Mouse (Mus musculus): ENCODE results near the gene Mlx. TPM values are rescaled to one million over a fixed set of nuclear protein-coding genes. Genes with fewer than 3 reads are reported as not detected.

Mlx gene
- 30.3 and 32.5 TPM in 2 replicates for polyA plus RNA-seq (2012; rRNA removed)

GRCm38 (mm10) chr11:101086756-101087681, at the start of gene Mlx:
Gene Mlx, plus strand, starts transcription at chr11:101087277.

DNA sequence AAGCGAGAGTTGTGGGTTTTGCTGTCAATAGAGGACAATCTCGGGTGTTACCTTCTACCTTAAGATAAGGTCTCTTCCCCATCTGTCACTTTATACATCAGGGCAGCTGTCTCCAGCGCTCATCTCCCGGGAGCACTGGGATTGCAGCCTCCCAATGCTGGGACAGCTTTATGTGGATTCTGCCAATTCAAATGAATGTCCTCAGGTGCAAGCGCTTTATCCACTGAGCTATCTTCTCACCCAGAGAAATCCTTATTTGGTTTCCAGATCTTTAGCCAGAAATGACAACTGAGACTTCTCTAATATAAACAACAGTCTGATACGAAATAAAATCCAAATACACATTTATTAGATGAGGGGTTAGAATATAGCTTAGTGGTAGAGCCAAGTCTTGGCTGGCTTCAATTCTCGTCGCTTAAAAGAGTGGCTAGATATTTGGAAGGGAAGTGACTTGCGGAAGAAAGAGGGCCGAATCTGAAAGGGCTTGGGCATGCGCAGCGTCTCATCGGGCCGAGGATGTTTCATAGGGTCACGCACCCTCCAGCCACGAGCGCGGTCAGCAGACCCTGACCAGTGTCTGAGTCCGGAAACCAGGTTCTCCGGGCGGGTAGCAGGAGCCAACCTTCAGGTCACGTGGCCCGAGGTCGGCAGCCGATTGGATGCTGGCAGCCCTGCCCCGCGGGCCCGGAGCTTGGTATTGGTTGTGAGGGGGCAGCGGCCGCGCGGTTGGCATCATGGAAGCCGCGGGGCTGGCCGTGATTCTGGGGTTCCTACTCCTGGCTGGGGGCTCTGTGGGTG, 17.5 kb upstream of the Mlx start, which contains the start of gene Naglu:
Gene Naglu (plus strand): TSS at position 622 of the 798 bp plus-strand sequence.

DNA sequence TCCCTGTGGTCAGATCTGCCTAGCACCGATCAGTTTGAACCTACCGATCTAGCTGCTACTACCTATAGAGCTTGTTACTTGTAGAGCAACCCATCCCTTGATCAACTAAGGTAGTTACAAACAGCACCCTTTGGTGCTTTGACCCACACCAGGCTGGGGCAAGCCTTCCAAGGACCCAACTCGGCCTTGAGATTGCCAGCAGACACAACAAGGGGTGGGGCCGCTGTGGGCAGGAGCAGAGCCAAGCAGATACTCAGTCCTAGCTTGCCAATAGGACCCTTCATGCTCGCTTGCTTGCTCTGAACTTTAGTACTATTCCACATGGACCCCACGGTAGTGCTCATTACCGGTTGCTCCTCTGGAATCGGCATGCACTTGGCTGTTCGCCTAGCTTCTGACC, 9.0 kb upstream of the Mlx start, which contains the start of gene Hsd17b1:
Gene Hsd17b1 (plus strand): TSS at position 291 of the 400 bp plus-strand sequence.

GRCm38 (mm10) chr11:101082208-101083082, 4.6 kb upstream of the Mlx start, which contains the start of gene Coasy:
Gene Coasy, plus strand, starts transcription at chr11:101082565.

GRCm38 (mm10) chr11:101095314-101096024, 8.4 kb downstream of the Mlx start, which contains the start of gene Psmc3ip:
Gene Psmc3ip, minus strand, starts transcription at chr11:101095436.

GRCm38 (mm10) chr11:101119761-101120544, 32.9 kb downstream of the Mlx start, which contains the start of the genes Retreg3 and Tubg1:
Gene Retreg3, minus strand, starts transcription at chr11:101119893.
Gene Tubg1, plus strand, starts transcription at chr11:101119938.

Other genes starting within 250 kb of the Mlx start
- gene Stat5b, start 236.6 kb upstream of the Mlx start, polyA plus RNA-seq (2012; rRNA removed) = 7.1 and 7.4 TPM in 2 replicates
- gene Stat5a, start 227.9 kb upstream of the Mlx start, polyA plus RNA-seq (2012; rRNA removed) = 12.2 and 12.6 TPM in 2 replicates
- 31.8 and 35.5 TPM in 2 replicates for gene Stat3, start 147.7 kb upstream of the Mlx start, polyA plus RNA-seq (2012; rRNA removed)
- 51.6 and 78.4 TPM in 2 replicates for gene Cavin1, start 116.4 kb upstream of the Mlx start, polyA plus RNA-seq (2012; rRNA removed)
- gene Atp6v0a1, start 77.8 kb upstream of the Mlx start, polyA plus RNA-seq (2012; rRNA removed) = 46.3 and 53.1 TPM in 2 replicates
- gene Naglu, start 17.3 kb upstream of the Mlx start, polyA plus RNA-seq (2012; rRNA removed) = 19.1 and 22.4 TPM in 2 replicates
- gene Hsd17b1, start 8.9 kb upstream of the Mlx start, polyA plus RNA-seq (2012; rRNA removed) = 0.17 and 0.28 TPM in 2 replicates
- 21.0 and 26.1 TPM in 2 replicates for gene Coasy, start 4.7 kb upstream of the Mlx start, polyA plus RNA-seq (2012; rRNA removed)
- 0.12 and 0.17 TPM in 2 replicates for gene Psmc3ip, start 8.2 kb downstream of the Mlx start, polyA plus RNA-seq (2012; rRNA removed)
- 22.6 and 22.7 TPM in 2 replicates for gene Retreg3, start 32.6 kb downstream of the Mlx start, polyA plus RNA-seq (2012; rRNA removed)
- 8.8 and 9.5 TPM in 2 replicates for gene Tubg1, start 32.7 kb downstream of the Mlx start, polyA plus RNA-seq (2012; rRNA removed)
- 2.2 and 2.7 TPM in 2 replicates for gene Tubg2, start 68.6 kb downstream of the Mlx start, polyA plus RNA-seq (2012; rRNA removed)
- gene Cntnap1, start 83.2 kb downstream of the Mlx start, polyA plus RNA-seq (2012; rRNA removed) = 2.1 and 3.0 TPM in 2 replicates
- 48.6 and 67.7 TPM in 2 replicates for gene Plekhh3, start 84.1 kb downstream of the Mlx start, polyA plus RNA-seq (2012; rRNA removed)
- gene Ccr10, start 88.2 kb downstream of the Mlx start, polyA plus RNA-seq (2012; rRNA removed) = 0.55 TPM in 1 of 2 replicates, not detected in the other
- 9.5 and 10.8 TPM in 2 replicates for gene Ezh1, start 139.2 kb downstream of the Mlx start, polyA plus RNA-seq (2012; rRNA removed)
- 28.0 and 40.4 TPM in 2 replicates for gene Ramp2, start 158.8 kb downstream of the Mlx start, polyA plus RNA-seq (2012; rRNA removed)
- gene Vps25, start 166.4 kb downstream of the Mlx start, polyA plus RNA-seq (2012; rRNA removed) = 72.1 and 77.8 TPM in 2 replicates
- 11.2 TPM in 2 replicates for gene Wnk4, start 173.3 kb downstream of the Mlx start, polyA plus RNA-seq (2012; rRNA removed)
- gene Cntd1, start 191.7 kb downstream of the Mlx start, polyA plus RNA-seq (2012; rRNA removed) = 0.04 and 0.05 TPM in 2 replicates
- gene Coa3, start 191.8 kb downstream of the Mlx start, polyA plus RNA-seq (2012; rRNA removed) = 322 and 371 TPM in 2 replicates
- gene Becn1, start 215.0 kb downstream of the Mlx start, polyA plus RNA-seq (2012; rRNA removed) = 45.6 and 56.4 TPM in 2 replicates
- 15.1 and 19.9 TPM in 2 replicates for gene Psme3, start 228.9 kb downstream of the Mlx start, polyA plus RNA-seq (2012; rRNA removed)
- 2.2 and 2.3 TPM in 2 replicates for gene Aoc2, start 237.8 kb downstream of the Mlx start, polyA plus RNA-seq (2012; rRNA removed)
- 10.8 and 13.3 TPM in 2 replicates for gene Aoc3, start 243.3 kb downstream of the Mlx start, polyA plus RNA-seq (2012; rRNA removed)

All from stomach, adult 2 months (tissue).